Mouse (Mus musculus) hindbrain, embryonic 15.5 days (tissue): ENCODE data around the gene Sgo2a. TPM values are rescaled to one million over a fixed set of nuclear protein-coding genes. Genes with fewer than 3 reads are reported as not detected.

Experiments
- ATAC-seq: fragments of 200-750 bp; cut with Nextera tagmentation; 2 replicates; pipeline ENCODE4 v1.8.0; 2017; ENCODE audit warnings: low read depth, moderate number of reproducible peaks, moderate TSS enrichment; ENCODE audit not compliant: low FRiP score
- H3K27ac ChIP-seq: fragments of 300-500 bp; sonication (generic); replicated peaks from 2 replicates; pipeline ENCODE4 v1.5.1; 2015; ENCODE audit warnings: mild to moderate bottlenecking, inconsistent platforms
- H3K27me3 ChIP-seq: fragments of 300-500 bp; sonication (generic); 2 replicates; pipeline ENCODE4 v1.6.1; 2015; ENCODE audit warnings: control low read depth, inconsistent platforms
- H3K36me3 ChIP-seq: fragments of 300-500 bp; sonication (generic); 2 replicates; pipeline ENCODE4 v1.6.1; 2015; ENCODE audit warnings: control low read depth, inconsistent platforms
- H3K4me1 ChIP-seq: fragments of 300-500 bp; sonication (generic); replicated peaks from 2 replicates; pipeline ENCODE4 v1.6.1; 2015; ENCODE audit warnings: control low read depth, inconsistent platforms
- H3K4me2 ChIP-seq: fragments of 300-500 bp; sonication (generic); 2 replicates; pipeline ENCODE4 v1.6.1; 2015; ENCODE audit warnings: moderate library complexity, mild to moderate bottlenecking, inconsistent platforms
- H3K4me3 ChIP-seq: fragments of 300-500 bp; sonication (generic); 2 replicates; pipeline ENCODE4 v1.5.1; 2015; ENCODE audit warnings: mild to moderate bottlenecking, inconsistent platforms
- H3K9ac ChIP-seq: fragments of 300-500 bp; sonication (generic); 2 replicates; pipeline ENCODE4 v1.6.1; 2015; ENCODE audit warnings: inconsistent platforms
- H3K9me3 ChIP-seq: fragments of 300-500 bp; sonication (generic); 2 replicates; pipeline ENCODE4 v1.6.1; 2016; ENCODE audit warnings: control low read depth, inconsistent platforms
- WGBS: fragments of 180-500 bp; shearing (Covaris S2); methylation state at CpG from one replicate; pipeline ENCODE4 v1.1.7; 2015; 5-methylcytosine and 5-hydroxymethylcytosine counted together
- polyA plus RNA-seq: library from polyadenylated mRNA; unstranded; fragments of >200 nt; fragmentation: Nextera tagmentation; extraction: Ambion mirVana; gene quantifications from 2 replicates; pipeline ENCODE4 v1.2.1, GENCODE M21; 2015

Gene Sgo2a
- polyA plus RNA-seq, 1 experiment from 2014 or later: 3.8 TPM

GRCm38 (mm10) chr1:58045546-58045945 is 49.8 kb downstream of the Sgo2a start:
- no peak overlapping the region for H3K27ac ChIP-seq
- H3K9ac ChIP-seq: no peak overlapping the region
- 72% methylated on average over 5 of the region's 5 CpGs for WGBS
- H3K36me3 ChIP-seq: no peaks in the 10 kb centered on the region
- no peaks in the 10 kb centered on the region for H3K27me3 ChIP-seq
- H3K4me1 ChIP-seq: no peaks in the 10 kb centered on the region
- no peaks in the 10 kb centered on the region for H3K9me3 ChIP-seq
- ATAC-seq: no peak
- no peak overlapping the region for H3K4me2 ChIP-seq
- no peak overlapping the region for H3K4me3 ChIP-seq

- Histone ChIP-seq H3K4me1 (no peaks in the 10 kb centered on the region), H3K36me3 (no peaks in the 10 kb centered on the region), H3K9ac (no peak overlapping the region), H3K4me2 (no peak overlapping the region), H3K27ac (no peak overlapping the region), H3K27me3 (no peaks in the 10 kb centered on the region), H3K4me3 (no peak overlapping the region), H3K9me3 (no peaks in the 10 kb centered on the region)
- peak; percentile 42; the same call in 1 of the 2 replicates for ATAC-seq
- WGBS: 30% methylated on average over 3 of the region's 3 CpGs
Measured at GRCm38 (mm10) chr1:58046721-58047290, 51.0 kb downstream of the Sgo2a start.

- ATAC-seq: no peak
- no peak overlapping the region for H3K4me2 ChIP-seq
- no peaks in the 10 kb centered on the region for H3K27me3 ChIP-seq
- no peaks in the 10 kb centered on the region for H3K4me1 ChIP-seq
- H3K4me3 ChIP-seq: no peak overlapping the region
- no peaks in the 10 kb centered on the region for H3K36me3 ChIP-seq
- H3K9me3 ChIP-seq: no peaks in the 10 kb centered on the region
- 95% methylated on average over 5 of the region's 5 CpGs for WGBS
- no peak overlapping the region for H3K27ac ChIP-seq
- no peak overlapping the region for H3K9ac ChIP-seq
Measured at GRCm38 (mm10) chr1:58049126-58049525, 53.4 kb downstream of the Sgo2a start.

GRCm38 (mm10) chr1:58055598-58055997 is 59.8 kb downstream of the Sgo2a start:
- H3K36me3 ChIP-seq: no peaks in the 10 kb centered on the region
- no peak overlapping the region for H3K4me2 ChIP-seq
- H3K9me3 ChIP-seq: no peaks in the 10 kb centered on the region
- 73% methylated on average over 11 of the region's 11 CpGs for WGBS
- no peak overlapping the region for H3K27ac ChIP-seq
- ATAC-seq: 0 out of 2 replicates have a peak, but pooled peaks have one; percentile 51
- H3K9ac ChIP-seq: no peak overlapping the region
- no peaks in the 10 kb centered on the region for H3K27me3 ChIP-seq
- no peak overlapping the region for H3K4me3 ChIP-seq
- H3K4me1 ChIP-seq: 0 out of 2 replicates have a peak, but pooled peaks cover 5% of the 10 kb centered on the region

GRCm38 (mm10) chr1:58056074-58056807 is 60.5 kb downstream of the Sgo2a start:
- H3K4me3 ChIP-seq: no peak overlapping the region
- H3K9ac ChIP-seq: no peak overlapping the region
- 0 out of 2 replicates have a peak, but pooled peaks cover 5% of the 10 kb centered on the region for H3K4me1 ChIP-seq
- no peaks in the 10 kb centered on the region for H3K27me3 ChIP-seq
- no peaks in the 10 kb centered on the region for H3K36me3 ChIP-seq
- 72% methylated on average over 13 of the region's 13 CpGs for WGBS
- H3K9me3 ChIP-seq: no peaks in the 10 kb centered on the region
- ATAC-seq: peak; percentile 59; the same call in 1 of the 2 replicates
- no peak overlapping the region for H3K27ac ChIP-seq
- H3K4me2 ChIP-seq: no peak overlapping the region

- no peak for ATAC-seq
- no peak overlapping the region for H3K27ac ChIP-seq
- whole genome bisulfite sequencing: 78% methylated on average over 11 of the region's 11 CpGs
- H3K4me2 ChIP-seq: no peak overlapping the region
- H3K4me1 ChIP-seq: 0 out of 2 replicates have a peak, but pooled peaks cover 5% of the 10 kb centered on the region
- H3K36me3 ChIP-seq: no peaks in the 10 kb centered on the region
- H3K27me3 ChIP-seq: no peaks in the 10 kb centered on the region
- H3K4me3 ChIP-seq: no peak overlapping the region
- H3K9ac ChIP-seq: no peak overlapping the region
- H3K9me3 ChIP-seq: no peaks in the 10 kb centered on the region
Measured at GRCm38 (mm10) chr1:58056939-58057338, 61.2 kb downstream of the Sgo2a start.

GRCm38 (mm10) chr1:58058846-58059245 is 63.1 kb downstream of the Sgo2a start:
- ATAC-seq: no peak

GRCm38 (mm10) chr1:58062131-58062530 is 66.4 kb downstream of the Sgo2a start:
- no peaks in the 10 kb centered on the region for H3K36me3 ChIP-seq

More at GRCm38 (mm10) chr1:58058846-58059245, 63.1 kb downstream of the Sgo2a start:
- H3K27ac ChIP-seq: no peak overlapping the region
- H3K4me1 ChIP-seq: 0 out of 2 replicates have a peak, but pooled peaks cover 5% of the 10 kb centered on the region
- 92% methylated on average over 4 of the region's 4 CpGs for WGBS
- no peaks in the 10 kb centered on the region for H3K27me3 ChIP-seq
- no peak overlapping the region for H3K4me3 ChIP-seq
- H3K9me3 ChIP-seq: no peaks in the 10 kb centered on the region
- no peak overlapping the region for H3K4me2 ChIP-seq
- H3K9ac ChIP-seq: no peak overlapping the region
- no peaks in the 10 kb centered on the region for H3K36me3 ChIP-seq

GRCm38 (mm10) chr1:58065151-58065550 is 69.4 kb downstream of the Sgo2a start:
- 88% methylated on average over 5 of the region's 5 CpGs for WGBS
- no peaks in the 10 kb centered on the region for H3K27me3 ChIP-seq
- H3K4me2 ChIP-seq: no peak overlapping the region
- H3K27ac ChIP-seq: no peak overlapping the region
- no peak overlapping the region for H3K4me3 ChIP-seq
- ATAC-seq: no peak
- H3K9ac ChIP-seq: no peak overlapping the region
- H3K36me3 ChIP-seq: no peaks in the 10 kb centered on the region
- no peaks in the 10 kb centered on the region for H3K4me1 ChIP-seq
- no peaks in the 10 kb centered on the region for H3K9me3 ChIP-seq

More at GRCm38 (mm10) chr1:58062131-58062530, 66.4 kb downstream of the Sgo2a start:
- no peak overlapping the region for H3K4me2 ChIP-seq
- no peaks in the 10 kb centered on the region for H3K9me3 ChIP-seq
- H3K27ac ChIP-seq: no peak overlapping the region
- H3K4me3 ChIP-seq: no peak overlapping the region
- no peaks in the 10 kb centered on the region for H3K4me1 ChIP-seq
- 88% methylated on average over 7 of the region's 7 CpGs for WGBS
- no peak for ATAC-seq
- H3K9ac ChIP-seq: no peak overlapping the region
- H3K27me3 ChIP-seq: no peaks in the 10 kb centered on the region

- 66% methylated on average over 3 of the region's 3 CpGs for WGBS
Measured at GRCm38 (mm10) chr1:58065606-58066005, 69.8 kb downstream of the Sgo2a start.

GRCm38 (mm10) chr1:58069181-58069580 is 73.4 kb downstream of the Sgo2a start:
- no peaks in the 10 kb centered on the region for H3K4me1 ChIP-seq
- H3K4me3 ChIP-seq: no peak overlapping the region
- H3K9me3 ChIP-seq: no peaks in the 10 kb centered on the region
- no peak overlapping the region for H3K27ac ChIP-seq
- H3K36me3 ChIP-seq: no peaks in the 10 kb centered on the region
- H3K9ac ChIP-seq: no peak overlapping the region
- 87% methylated on average over 6 of the region's 6 CpGs for WGBS
- H3K27me3 ChIP-seq: no peaks in the 10 kb centered on the region
- ATAC-seq: no peak
- no peak overlapping the region for H3K4me2 ChIP-seq

More at GRCm38 (mm10) chr1:58065606-58066005, 69.8 kb downstream of the Sgo2a start:
- H3K27me3 ChIP-seq: no peaks in the 10 kb centered on the region
- H3K9me3 ChIP-seq: no peaks in the 10 kb centered on the region
- H3K36me3 ChIP-seq: no peaks in the 10 kb centered on the region
- no peak overlapping the region for H3K4me2 ChIP-seq
- H3K4me1 ChIP-seq: no peaks in the 10 kb centered on the region
- no peak for ATAC-seq
- no peak overlapping the region for H3K4me3 ChIP-seq
- H3K27ac ChIP-seq: no peak overlapping the region
- H3K9ac ChIP-seq: no peak overlapping the region

GRCm38 (mm10) chr1:58070091-58070490 is 74.3 kb downstream of the Sgo2a start:
- H3K9ac ChIP-seq: no peak overlapping the region
- H3K27me3 ChIP-seq: no peaks in the 10 kb centered on the region
- no peak overlapping the region for H3K27ac ChIP-seq
- H3K4me2 ChIP-seq: no peak overlapping the region
- no peaks in the 10 kb centered on the region for H3K4me1 ChIP-seq
- 88% methylated on average over 11 of the region's 11 CpGs for WGBS
- ATAC-seq: no peak
- H3K36me3 ChIP-seq: no peaks in the 10 kb centered on the region
- no peaks in the 10 kb centered on the region for H3K9me3 ChIP-seq
- H3K4me3 ChIP-seq: no peak overlapping the region
